Mouse (Mus musculus) thymus, postnatal 14 days (tissue): Measurements from ENCODE around the gene Slc19a3.
"Not testable (repeated sequence)": the region's sequence is repeated elsewhere in the genome, so short reads cannot be mapped to it uniquely, and the experiment has no call there.

Source experiments
- DNase-seq: peaks from one replicate; pipeline ENCODE4 v3.0.0; 2021

Gene Slc19a3

GRCm38 (mm10) chr1:83006218-83007179 lies 31.7 kb downstream of the Slc19a3 start:
- no peak for DNase-seq

- DNase-seq, result not testable (repeated sequence)
These were observed 37.9 kb downstream of the Slc19a3 start, which contains the start of gene Gm47959 for GRCm38 (mm10) chr1:83000306-83000705. Gene Gm47959, plus strand, starts transcription at chr1:83000548.

GRCm38 (mm10) chr1:82993947-82994346 lies 44.3 kb downstream of the Slc19a3 start:
- no peak for DNase-seq

GRCm38 (mm10) chr1:82992093-82992492 lies 46.2 kb downstream of the Slc19a3 start:
- DNase-seq, result no peak

GRCm38 (mm10) chr1:82991596-82991995 lies 46.7 kb downstream of the Slc19a3 start:
- DNase-seq, result no peak

GRCm38 (mm10) chr1:82991062-82991461 lies 47.2 kb downstream of the Slc19a3 start:
- DNase-seq, result no peak

GRCm38 (mm10) chr1:82987530-82988198 lies 50.6 kb downstream of the Slc19a3 start:
- peak; percentile 51 for DNase-seq

GRCm38 (mm10) chr1:82986738-82987137 lies 51.5 kb downstream of the Slc19a3 start:
- DNase-seq, result no peak

GRCm38 (mm10) chr1:82977840-82978239 lies 60.4 kb downstream of the Slc19a3 start:
- DNase-seq, result no peak

GRCm38 (mm10) chr1:82975750-82976149 lies 62.5 kb downstream of the Slc19a3 start:
- DNase-seq, result peak; percentile 12

GRCm38 (mm10) chr1:82974342-82974741 lies 63.9 kb downstream of the Slc19a3 start:
- DNase-seq, result no peak

GRCm38 (mm10) chr1:82973901-82974300 lies 64.3 kb downstream of the Slc19a3 start:
- DNase-seq, result peak; percentile 44

GRCm38 (mm10) chr1:82973244-82973643 lies 65.0 kb downstream of the Slc19a3 start:
- no peak for DNase-seq

- no peak for DNase-seq
These were observed 66.2 kb downstream of the Slc19a3 start for GRCm38 (mm10) chr1:82972046-82972445.

GRCm38 (mm10) chr1:82966413-82966812 lies 71.8 kb downstream of the Slc19a3 start:
- no peak for DNase-seq
